Mouse (Mus musculus) C2C12 (cell line): Measurements from ENCODE around the gene Aimp1.

Experiments
- CEBPB ChIP-seq: IDR thresholded peaks from one replicate; pipeline ENCODE4 v1.6.1; 2011; ENCODE audit warnings: low read depth, mild to moderate bottlenecking, control low read depth, moderate library complexity
- CTCF ChIP-seq: IDR thresholded peaks from one replicate; pipeline ENCODE4 v1.5.1; 2011; ENCODE audit not compliant: control insufficient read depth, insufficient read depth, insufficient read length
- MAX ChIP-seq: IDR thresholded peaks from one replicate; pipeline ENCODE4 v1.6.1; 2011; ENCODE audit warnings: mild to moderate bottlenecking, control low read depth
- MYOD1 ChIP-seq: IDR thresholded peaks from one replicate; pipeline ENCODE4 v1.6.1; 2011; ENCODE audit warnings: low read depth; ENCODE audit not compliant: control insufficient read depth, insufficient read length
- MYOG ChIP-seq: IDR thresholded peaks from one replicate; pipeline ENCODE4 v1.6.1; 2011; ENCODE audit not compliant: control insufficient read depth, insufficient read length; ENCODE audit errors: extremely low read depth
- USF1 ChIP-seq: IDR thresholded peaks from one replicate; pipeline ENCODE4 v1.6.1; 2011; ENCODE audit warnings: low read depth, mild to moderate bottlenecking, control low read depth, moderate library complexity

DNA sequence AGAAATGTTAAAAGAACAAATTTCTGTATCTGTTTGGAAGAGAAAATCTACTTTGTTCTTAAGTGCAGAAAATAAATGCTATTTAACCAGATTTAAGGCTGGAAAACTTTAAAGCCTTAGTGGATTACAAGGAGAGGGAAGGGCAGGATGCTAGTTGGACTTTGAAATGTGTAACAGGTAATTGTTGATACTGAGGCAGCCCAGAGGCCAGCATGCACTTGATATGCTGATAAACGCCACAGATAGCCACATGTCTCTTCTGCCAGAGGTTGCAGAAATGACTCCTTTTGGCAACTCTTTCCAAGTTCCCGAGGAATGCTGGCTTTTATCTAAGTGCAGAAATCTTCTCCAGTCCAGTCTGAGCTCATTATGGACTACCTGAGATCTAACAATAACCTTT is 6.7 kb downstream of the Aimp1 start:
- TF ChIP-seq MAX (no peak), CEBPB (no peak), CTCF (no peak), MYOG (no peak), MYOD1 (no peak), USF1 (no peak)
